Comparison of ENCODE assay signal across 9 mouse cellular contexts in genomic region chr1:126929666-126930065, GRCm38 (mm10).
DNase-seq lines count a peak whose midpoint lies in the region; ATAC-seq and TF ChIP-seq lines count a peak whose summit lies in the region.
"Had no signal": no experiment of that assay in that cellular context is flagged by ENCODE, and none has a peak within 500 bp of the region (broad histone marks: within the 10 kb centered on the region; RNA-seq: fewer than 3 reads in every experiment).

No protein-coding gene starts in this region.

- CTCF ChIA-PET in Patski (lab: Charles Lee): interaction anchor here (0.9 to 1.1 kb wide), 2 partner anchors 64 to 511 kb away, joined by 3 to 4 read pairs; no protein-coding TSS in a partner anchor

- POLR2A ChIA-PET in Patski (lab: Charles Lee): no interaction called here

- H3K9ac ChIP-seq in forebrain, embryonic 14.5 days (ENCODE audit: low read length): no peak overlapping the region
- H3K9ac ChIP-seq in forebrain, embryonic 16.5 days (replicated peaks; ENCODE audit: low read depth, low read length): no peak overlapping the region
- H3K9ac ChIP-seq in liver, postnatal 0 days (replicated peaks): no peak overlapping the region
- H3K9ac ChIP-seq in liver, embryonic 11.5 days (ENCODE audit: low read depth, low read length): no peak overlapping the region
- H3K9ac ChIP-seq: neural tube, embryonic 12.5 days had no signal

- no peak overlapping the region for H3K4me2 ChIP-seq in forebrain, embryonic 14.5 days (ENCODE audit: low read length)
- H3K4me2 ChIP-seq in forebrain, embryonic 16.5 days (ENCODE audit: low read length): no peak overlapping the region
- H3K4me2 ChIP-seq in liver, postnatal 0 days (ENCODE audit: low read depth, low read length): no peak overlapping the region
- no peak overlapping the region for H3K4me2 ChIP-seq in liver, embryonic 11.5 days
- H3K4me2 ChIP-seq: neural tube, embryonic 12.5 days had no signal

- in situ Hi-C loops in Patski (cut with MboI; ENCODE audit: low pct_unique_long_range_greater_than_20kb): loop anchor here (5.0 to 25.0 kb wide), 4 partner anchors 58 to 1135 kb away; no protein-coding TSS in a partner anchor

- TF ChIP-seq CTCF in liver, postnatal 0 days (IDR thresholded peaks at IDR 0.05; ENCODE audit: low read depth): peak; percentile 55
- TF ChIP-seq CTCF in Patski (IDR thresholded peaks at IDR 0.05): peak; percentile 63

- no peaks in the 10 kb centered on the region for H3K9me3 ChIP-seq in forebrain, embryonic 14.5 days (replicated peaks; ENCODE audit: control insufficient read depth, low read length)
- no peaks in the 10 kb centered on the region for H3K9me3 ChIP-seq in forebrain, embryonic 16.5 days (ENCODE audit: control insufficient read depth, low read length)
- H3K9me3 ChIP-seq in liver, postnatal 0 days (ENCODE audit: low read length): no peaks in the 10 kb centered on the region
- H3K9me3 ChIP-seq in liver, embryonic 11.5 days (ENCODE audit: control insufficient read depth, low read length): no peaks in the 10 kb centered on the region
- no peaks in the 10 kb centered on the region for H3K9me3 ChIP-seq in hindbrain, embryonic 10.5 days
- H3K9me3 ChIP-seq: neural tube, embryonic 12.5 days had no signal

- no peak overlapping the region for H3K4me3 ChIP-seq in forebrain, embryonic 14.5 days (ENCODE audit: low read depth, low read length)
- H3K4me3 ChIP-seq in forebrain, embryonic 16.5 days (replicated peaks; ENCODE audit: low read length): no peak overlapping the region
- H3K4me3 ChIP-seq in liver, postnatal 0 days (ENCODE audit: low read depth, low read length): no peak overlapping the region
- H3K4me3 ChIP-seq in liver, embryonic 11.5 days (ENCODE audit: low read depth, low read length): no peak overlapping the region
- no peak overlapping the region for H3K4me3 ChIP-seq in hindbrain, embryonic 10.5 days
- H3K4me3 ChIP-seq: neural tube, embryonic 12.5 days had no signal

- DNase-seq in forebrain, embryonic 14.5 days (ENCODE audit: low spot score): peak; percentile 72
- DNase-seq in liver, postnatal 0 days: no peak
- no peak for DNase-seq in liver, embryonic 11.5 days (ENCODE audit: low spot score)
- DNase-seq in Patski (ENCODE audit: low read depth, low spot score): no peak
- peak; percentile 14 for DNase-seq in layer of hippocampus, adult 9-11 months
- no peak for DNase-seq in ovary, adult 18-20 months (ENCODE audit: low spot score)
- no peak for DNase-seq in hindbrain, embryonic 10.5 days (ENCODE audit: low spot score)

- no peaks in the 10 kb centered on the region for H3K27me3 ChIP-seq in forebrain, embryonic 14.5 days (replicated peaks; ENCODE audit: control insufficient read depth, insufficient read depth, low read length)
- no peaks in the 10 kb centered on the region for H3K27me3 ChIP-seq in forebrain, embryonic 16.5 days (replicated peaks; ENCODE audit: control insufficient read depth, insufficient read depth, low read length)
- H3K27me3 ChIP-seq in liver, postnatal 0 days (ENCODE audit: insufficient read depth, low read length): no peaks in the 10 kb centered on the region
- H3K27me3 ChIP-seq in liver, embryonic 11.5 days (replicated peaks; ENCODE audit: control insufficient read depth, insufficient read depth, low read length): no peaks in the 10 kb centered on the region
- H3K27me3 ChIP-seq in Patski: no peaks in the 10 kb centered on the region
- no peaks in the 10 kb centered on the region; the same call in 1 of the 2 replicates for H3K27me3 ChIP-seq in hindbrain, embryonic 10.5 days (ENCODE audit: insufficient read depth, poor library complexity, severe bottlenecking)
- H3K27me3 ChIP-seq: neural tube, embryonic 12.5 days had no signal

- ATAC-seq in forebrain, embryonic 14.5 days: no peak
- ATAC-seq in forebrain, embryonic 16.5 days: no peak
- no peak for ATAC-seq in liver, postnatal 0 days
- ATAC-seq in liver, embryonic 11.5 days (replicated peaks; ENCODE audit: low FRiP score): no peak
- ATAC-seq in Patski: no peak

- TF ChIP-seq EP300 in liver, postnatal 0 days (IDR thresholded peaks at IDR 0.05; ENCODE audit: low read depth): no peak

- no peaks in the 10 kb centered on the region for H3K36me3 ChIP-seq in forebrain, embryonic 14.5 days (ENCODE audit: control insufficient read depth, insufficient read depth, low read length)
- H3K36me3 ChIP-seq in forebrain, embryonic 16.5 days (ENCODE audit: control insufficient read depth, insufficient read depth): no peaks in the 10 kb centered on the region
- no peaks in the 10 kb centered on the region for H3K36me3 ChIP-seq in liver, postnatal 0 days (replicated peaks; ENCODE audit: insufficient read depth, low read length)
- no peaks in the 10 kb centered on the region for H3K36me3 ChIP-seq in liver, embryonic 11.5 days (ENCODE audit: control insufficient read depth, insufficient read depth, low read length)
- H3K36me3 ChIP-seq in hindbrain, embryonic 10.5 days: no peaks in the 10 kb centered on the region
- H3K36me3 ChIP-seq: neural tube, embryonic 12.5 days had no signal

- 63% methylated on average over 4 of the region's 4 CpGs for WGBS in forebrain, embryonic 14.5 days
- WGBS in forebrain, embryonic 16.5 days: 63% methylated on average over 4 of the region's 4 CpGs
- 64% methylated on average over 4 of the region's 4 CpGs for WGBS in liver, postnatal 0 days (ENCODE audit: insufficient replicate concordance)
- 61% methylated on average over 4 of the region's 4 CpGs for WGBS in liver, embryonic 11.5 days
- 79% methylated on average over 4 of the region's 4 CpGs for WGBS in hindbrain, embryonic 10.5 days

- H3K27ac ChIP-seq in forebrain, embryonic 14.5 days (ENCODE audit: low read depth, low read length): no peak overlapping the region
- H3K27ac ChIP-seq in forebrain, embryonic 16.5 days (ENCODE audit: low read length): no peak overlapping the region
- H3K27ac ChIP-seq in liver, postnatal 0 days (ENCODE audit: low read depth): no peak overlapping the region
- no peak overlapping the region for H3K27ac ChIP-seq in liver, embryonic 11.5 days (ENCODE audit: low read depth, low read length)
- no peak overlapping the region; the same call in 1 of the 2 replicates for H3K27ac ChIP-seq in hindbrain, embryonic 10.5 days
- H3K27ac ChIP-seq: neural tube, embryonic 12.5 days had no signal

- peaks cover 26% of the 10 kb centered on the region for H3K4me1 ChIP-seq in forebrain, embryonic 14.5 days (ENCODE audit: control insufficient read depth, insufficient read depth, low read length)
- peaks cover 19% of the 10 kb centered on the region for H3K4me1 ChIP-seq in forebrain, embryonic 16.5 days (replicated peaks; ENCODE audit: control insufficient read depth, insufficient read depth, low read length)
- no peaks in the 10 kb centered on the region for H3K4me1 ChIP-seq in liver, postnatal 0 days (ENCODE audit: insufficient read depth)
- no peaks in the 10 kb centered on the region for H3K4me1 ChIP-seq in liver, embryonic 11.5 days (replicated peaks; ENCODE audit: control insufficient read depth, insufficient read depth, low read length)
- peaks cover 44% of the 10 kb centered on the region for H3K4me1 ChIP-seq in hindbrain, embryonic 10.5 days (replicated peaks)

Comparison
In these comparisons a context has a peak if more than half of its experiments do, and no peak if none do; other contexts are left out.
1. DNase-seq: peak in forebrain, embryonic 14.5 days (single experiment) and layer of hippocampus, adult 9-11 months (single experiment); none in liver, postnatal 0 days (single experiment), liver, embryonic 11.5 days (single experiment), Patski (single experiment), ovary, adult 18-20 months (single experiment) and hindbrain, embryonic 10.5 days (single experiment).